Mouse (Mus musculus) activated CD4-positive, CD25-positive, alpha-beta regulatory T cell (primary cell): ENCODE data around the gene Gse1. TPM values are rescaled to one million over a fixed set of nuclear protein-coding genes. Genes with fewer than 3 reads are reported as not detected.

Experiments used
- polyA plus RNA-seq, 2 experiments: library from polyadenylated mRNA; unstranded; fragments of 100-300 nt; shearing (Covaris generic); gene quantifications; one replicate each; pipeline ENCODE4 v1.2.1; 2017

Gse1 gene
- 10 to 100 TPM; 13.4 to 15.2 TPM for polyA plus RNA-seq

GRCm38 (mm10) chr8:120227891-120228591 lies at the start of gene Gse1:
Gene Gse1, plus strand, starts transcription at chr8:120228456.

GRCm38 (mm10) chr8:120588908-120589771 lies 360.9 kb downstream of the Gse1 start, which contains the start of gene Gins2:
Gene Gins2, minus strand, starts transcription at chr8:120589304.

Other genes starting within 250 kb of the Gse1 start
- gene Crispld2, start 236.0 kb upstream of the Gse1 start, polyA plus RNA-seq: 1 to 10 TPM in 1 of 2 experiments, not detected in 1; 1.1 TPM
- 10 to 100 TPM; 35.1 to 49.1 TPM for gene Zdhhc7, start 127.0 kb upstream of the Gse1 start, polyA plus RNA-seq
- gene 6430548M08Rik, start 114.3 kb upstream of the Gse1 start, polyA plus RNA-seq: 1 to 10 TPM in 1 of 2 experiments, under 1 TPM in 1; 0.87 to 1.1 TPM
- gene Fam92b, start 51.0 kb upstream of the Gse1 start, polyA plus RNA-seq: not detected